Mouse (Mus musculus) kidney, adult 2 months (tissue): ENCODE results near the gene Enpp7.

ENCODE experiments used
- CTCF ChIP-seq: fragments of 200-500 bp; conservative IDR thresholded peaks from 2 replicates; pipeline ENCODE4 v1.5.1; 2011; ENCODE audit warnings: low read depth, mild to moderate bottlenecking, control low read depth, low read length, moderate library complexity, mixed read lengths; ENCODE audit not compliant: insufficient read depth, insufficient read length
- POLR2A ChIP-seq: fragments of 200-500 bp; IDR thresholded peaks from one replicate; pipeline ENCODE4 v1.6.1; 2011; ENCODE audit warnings: low read depth, low read length, control low read depth

- no peak for TF ChIP-seq CTCF
- TF ChIP-seq POLR2A = no peak
Measured at GRCm38 (mm10) chr11:118963926-118964325, 24.1 kb upstream of the Enpp7 start.
